Mouse (Mus musculus): ENCODE data around the gene Mipol1. TPM values are rescaled to one million over a fixed set of nuclear protein-coding genes. Genes with fewer than 3 reads are reported as not detected.

Mipol1 gene
- polyA plus RNA-seq, 1 experiment, result 0.08 TPM

- peak overlapping the region; percentile 52 for H3K4me3 ChIP-seq (replicated peaks)
- H3K36me3 ChIP-seq (ENCODE audit: control insufficient read depth), result no peaks in the 10 kb centered on the region
- H3K4me1 ChIP-seq (ENCODE audit: control insufficient read depth), result no peaks in the 10 kb centered on the region; the same call in 1 of the 2 replicates
- peaks cover 2% of the 10 kb centered on the region; the same call in 1 of the 2 replicates for H3K9me3 ChIP-seq (ENCODE audit: control insufficient read depth, low read length)
- H3K27me3 ChIP-seq (ENCODE audit: control insufficient read depth), result peaks cover 100% of the 10 kb centered on the region
- TF ChIP-seq GATA1 (IDR thresholded peaks at IDR 0.05; ENCODE audit: low read length) (no peak), TAL1 (IDR thresholded peaks at IDR 0.05; ENCODE audit: low read length) (no peak)
Observed at GRCm38 (mm10) chr12:57545371-57546241, 315.4 kb downstream of the Mipol1 start.

Other genes with a start within 250 kb of the Mipol1 start
- gene Slc25a21, start 33.0 kb upstream of the Mipol1 start, polyA plus RNA-seq (2012), result 4.3 and 5.0 TPM in 2 replicates
- 0.31 and 0.80 TPM in 2 replicates for gene Prps1l3, start within 50 bp of the Mipol1 start, polyA plus RNA-seq (2012)